Mouse (Mus musculus) embryonic fibroblast, embryonic 13.5 days (primary cell): ENCODE data around the gene Gdap1l1.

Experiments
- CTCF ChIP-seq: IDR thresholded peaks from 2 replicates; pipeline ENCODE4 v1.5.1; 2011; ENCODE audit warnings: mild to moderate bottlenecking, control low read depth, low read length, moderate library complexity, borderline replicate concordance; ENCODE audit not compliant: insufficient read depth
- POLR2A ChIP-seq: IDR thresholded peaks from 2 replicates; pipeline ENCODE4 v1.6.1; 2011; ENCODE audit warnings: low read depth, mild to moderate bottlenecking, control low read depth, low read length, moderate library complexity

- TF ChIP-seq CTCF (no peak), POLR2A (no peak)
Measured at GRCm38 (mm10) chr2:163463251-163463769, 25.0 kb downstream of the Gdap1l1 start.
